Mouse (Mus musculus) stomach, postnatal 0 days (tissue): ENCODE results near the gene Dusp11.
"Not testable (repeated sequence)": the region's sequence is repeated elsewhere in the genome, so short reads cannot be mapped to it uniquely, and the experiment has no call there.

Experiments
- CTCF ChIP-seq: IDR thresholded peaks from 2 replicates; pipeline ENCODE4 v1.5.1; 2016; ENCODE audit warnings: antibody characterized with exemption, low read depth, mild to moderate bottlenecking, moderate library complexity
- EP300 ChIP-seq: optimal IDR thresholded peaks from 2 replicates; pipeline ENCODE3; 2016; ENCODE audit warnings: antibody characterized with exemption

DNA sequence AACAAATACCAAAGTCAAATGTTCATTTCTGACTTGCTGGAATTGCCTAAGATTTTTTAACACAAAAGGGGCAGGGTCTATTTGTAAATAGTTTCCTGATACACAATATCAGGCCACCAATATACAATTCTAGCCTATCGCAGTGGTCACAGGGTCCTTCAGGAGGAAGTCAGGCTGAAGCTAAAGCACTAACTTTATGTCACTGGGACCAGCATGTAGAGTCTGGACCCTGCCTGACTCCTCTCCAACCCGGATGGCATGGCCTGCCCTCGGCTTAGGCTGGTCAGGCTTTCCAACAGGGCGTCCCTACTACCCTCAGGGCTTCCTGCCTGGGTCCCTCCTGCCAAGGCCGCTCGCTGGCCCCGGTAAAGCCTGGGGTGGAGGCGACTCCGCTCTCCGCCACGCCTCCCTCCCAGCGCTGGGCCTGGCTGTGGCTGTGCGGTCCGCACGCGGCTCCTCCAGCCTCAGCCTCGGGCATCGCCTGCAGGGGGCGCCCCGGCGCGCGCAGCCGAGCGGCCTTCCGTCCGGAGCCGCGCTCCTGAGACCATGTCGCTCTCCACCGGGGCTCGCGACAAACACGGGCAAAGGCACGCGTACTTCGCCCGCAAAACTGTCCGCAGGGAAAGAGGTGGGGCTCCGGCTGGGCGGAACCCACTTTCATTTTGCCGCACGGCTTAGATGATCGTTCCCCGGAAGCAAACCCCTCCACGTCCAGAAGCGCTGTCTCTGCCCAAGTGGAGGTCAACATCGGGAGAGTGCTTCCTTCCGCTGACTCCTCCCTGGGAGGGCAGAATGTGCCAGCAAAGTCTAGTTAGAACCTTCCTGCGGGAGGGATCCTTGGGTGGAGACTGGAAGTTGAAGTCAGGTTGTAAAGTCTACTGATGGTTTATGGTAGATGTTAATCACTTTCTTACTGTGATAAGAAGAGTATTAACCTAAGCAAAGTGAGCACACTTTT, 24.7 kb downstream of the Dusp11 start:
- peak; percentile 71 for TF ChIP-seq CTCF
- TF ChIP-seq EP300, result not testable (repeated sequence)
